Mouse (Mus musculus) kidney, adult 2 months (tissue): Measurements from ENCODE around the gene Phf2.

Experiments used
- CTCF ChIP-seq: fragments of 200-500 bp; conservative IDR thresholded peaks from 2 replicates; pipeline ENCODE4 v1.5.1; 2011; ENCODE audit warnings: low read depth, mild to moderate bottlenecking, control low read depth, low read length, moderate library complexity, mixed read lengths; ENCODE audit not compliant: insufficient read depth, insufficient read length
- POLR2A ChIP-seq: fragments of 200-500 bp; IDR thresholded peaks from one replicate; pipeline ENCODE4 v1.6.1; 2011; ENCODE audit warnings: low read depth, low read length, control low read depth

GRCm38 (mm10) chr13:48878534-48878933 is 7.6 kb upstream of the Phf2 start:
- TF ChIP-seq CTCF, result no peak
- peak; percentile 97 for TF ChIP-seq POLR2A
